Mouse (Mus musculus) brain, embryonic 14.5 days (tissue): ENCODE measurements around the gene Sh3bgrl3.

Source experiments
- CTCF ChIP-seq: fragments of 200-500 bp; IDR thresholded peaks from 2 replicates; pipeline ENCODE4 v1.5.1; 2012; ENCODE audit warnings: inconsistent platforms, mild to moderate bottlenecking, moderate library complexity, borderline replicate concordance; ENCODE audit not compliant: insufficient read depth, insufficient read length; ENCODE audit errors: extremely low read depth
- POLR2A ChIP-seq: fragments of 200-500 bp; IDR thresholded peaks from 2 replicates; pipeline ENCODE4 v1.6.1; 2012; ENCODE audit warnings: mild to moderate bottlenecking, inconsistent platforms, borderline replicate concordance; ENCODE audit not compliant: poor library complexity, insufficient read depth, insufficient read length, severe bottlenecking; ENCODE audit errors: extremely low read depth

DNA sequence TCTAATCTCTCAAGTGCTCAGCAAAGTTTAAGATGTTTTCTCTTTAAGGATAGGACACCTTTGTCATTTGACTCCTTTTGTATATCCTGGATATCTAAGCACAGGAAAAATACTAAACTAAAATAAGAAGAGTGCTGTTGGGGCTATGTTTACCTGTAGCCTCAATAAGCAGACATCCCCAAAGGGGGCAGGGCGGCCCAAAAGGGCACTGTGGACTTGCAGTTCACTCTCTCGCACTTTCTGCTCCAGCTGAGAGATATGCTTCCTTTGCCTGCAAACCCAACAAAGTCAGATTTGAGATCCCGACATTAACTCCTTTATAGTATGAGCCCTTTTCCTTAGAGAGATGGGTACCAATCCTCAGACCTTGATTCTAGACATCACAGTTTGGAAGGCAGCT, 25.1 kb upstream of the Sh3bgrl3 start:
- TF ChIP-seq CTCF (no peak), POLR2A (no peak)
